Mouse (Mus musculus) embryonic fibroblast, embryonic 13.5 days (primary cell): ENCODE data around the gene Vipr1.

Source experiments
- CTCF ChIP-seq: IDR thresholded peaks from 2 replicates; pipeline ENCODE4 v1.5.1; 2011; ENCODE audit warnings: mild to moderate bottlenecking, control low read depth, low read length, moderate library complexity, borderline replicate concordance; ENCODE audit not compliant: insufficient read depth
- POLR2A ChIP-seq: IDR thresholded peaks from 2 replicates; pipeline ENCODE4 v1.6.1; 2011; ENCODE audit warnings: low read depth, mild to moderate bottlenecking, control low read depth, low read length, moderate library complexity

DNA sequence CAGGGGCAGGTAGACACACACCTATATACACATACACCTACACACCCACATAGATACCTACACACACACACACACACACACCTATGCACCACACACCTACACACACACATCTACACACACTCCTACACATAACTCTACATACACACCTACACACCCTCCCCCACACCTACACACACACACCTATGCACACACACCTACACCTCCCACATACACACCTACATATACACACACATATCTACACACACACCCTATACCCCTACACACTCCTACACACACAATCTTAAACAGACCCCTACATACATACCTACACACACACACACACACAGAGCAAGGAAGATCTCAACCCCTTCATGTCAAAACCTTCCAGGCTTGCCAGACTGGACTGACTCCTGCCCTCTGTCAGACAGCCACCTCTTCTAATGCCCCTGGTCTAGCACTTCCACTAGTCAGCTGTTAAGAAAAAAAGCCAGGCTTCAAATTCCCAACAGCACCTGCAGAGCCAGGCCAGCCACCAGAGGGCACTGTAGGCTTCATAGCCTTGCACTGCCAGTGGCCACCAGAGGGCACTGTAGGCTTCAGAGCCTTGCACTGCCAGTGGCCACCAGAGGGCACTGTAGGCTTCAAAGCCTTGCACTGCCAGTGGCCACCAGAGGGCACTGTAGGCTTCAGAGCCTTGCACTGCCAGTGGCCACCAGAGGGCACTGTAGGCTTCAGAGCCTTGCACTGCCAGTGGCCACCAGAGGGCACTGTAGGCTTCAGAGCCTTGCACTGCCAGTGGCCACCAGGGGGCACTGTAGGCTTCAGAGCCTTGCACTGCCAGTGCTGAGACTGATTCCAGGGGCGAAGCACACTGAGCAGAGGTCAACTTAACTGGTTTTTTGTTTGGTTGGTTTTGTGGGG lies 54.9 kb downstream of the Vipr1 start:
- TF ChIP-seq CTCF (peak; percentile 65), POLR2A (0 out of 2 replicates have a peak, but pooled peaks have one; percentile 23)
